Mouse (Mus musculus) retina, postnatal 7 days (tissue): ENCODE measurements at regions not wholly inside any gene's neighbourhood (a gene's known extent, or its start where the extent isn't known, plus 50 kb on each side); places are given as distances from the start of the nearest gene placed in this dataset.

ENCODE experiments used
- DNase-seq: peaks from one replicate; pipeline ENCODE4 v3.0.0-alpha.2; 2012; ENCODE audit warnings: low read depth, low spot score

DNA sequence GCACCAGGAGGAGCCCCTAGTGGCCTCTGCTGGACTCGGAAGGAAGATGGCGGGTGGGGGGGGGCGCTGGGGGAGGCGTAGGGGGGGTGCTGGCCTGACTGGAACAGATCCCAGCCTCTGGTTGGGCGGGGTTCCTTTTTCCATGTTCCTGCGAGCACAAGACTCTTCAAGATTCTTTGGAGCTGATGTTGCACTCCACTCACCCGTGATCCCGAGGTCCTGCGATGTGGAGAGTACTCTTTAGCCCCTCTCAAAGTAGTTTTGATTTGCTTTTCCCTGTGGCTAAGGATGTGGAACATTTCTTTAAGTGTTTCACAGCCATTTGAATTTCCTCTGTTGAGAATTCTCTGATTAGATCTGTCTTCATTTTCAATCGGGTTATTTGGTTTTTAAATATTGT, 269.8 kb upstream of the 2610301B20Rik start:
- DNase-seq, result no peak

DNA sequence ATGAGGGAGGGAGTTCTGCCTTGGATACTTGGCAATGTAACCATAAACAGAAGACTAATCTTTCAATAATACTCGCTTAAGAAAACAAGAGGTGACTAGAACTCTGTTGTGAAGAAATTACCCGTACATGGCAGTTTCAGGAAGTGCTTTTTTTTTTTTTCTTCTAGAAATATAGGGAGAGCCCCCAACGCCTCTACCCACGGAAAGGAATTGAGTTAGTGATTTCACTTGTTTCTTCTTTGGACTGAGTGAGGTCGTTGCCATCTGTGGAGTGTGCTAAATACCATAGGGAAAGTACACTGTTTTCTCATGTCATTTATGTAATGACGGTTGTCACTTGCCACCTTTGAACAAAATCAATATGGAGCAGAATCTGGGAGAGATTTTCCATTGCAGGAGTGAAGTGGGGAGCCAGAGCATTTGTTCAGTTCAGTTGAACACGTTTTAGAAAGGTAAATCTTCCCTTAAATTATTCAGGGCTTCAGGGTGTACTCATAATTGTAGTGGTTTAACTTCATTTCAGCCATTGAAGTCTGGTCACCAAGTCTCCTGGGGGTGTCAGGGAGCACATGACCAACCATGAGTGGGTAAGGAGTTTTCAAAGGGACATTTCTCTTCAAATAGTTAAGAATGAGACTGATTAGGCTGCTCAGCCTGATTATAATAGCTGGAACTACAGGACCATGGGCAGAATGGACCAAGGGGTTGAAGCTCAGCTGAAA, 266.3 kb upstream of the 2610301B20Rik start:
- no peak for DNase-seq

DNA sequence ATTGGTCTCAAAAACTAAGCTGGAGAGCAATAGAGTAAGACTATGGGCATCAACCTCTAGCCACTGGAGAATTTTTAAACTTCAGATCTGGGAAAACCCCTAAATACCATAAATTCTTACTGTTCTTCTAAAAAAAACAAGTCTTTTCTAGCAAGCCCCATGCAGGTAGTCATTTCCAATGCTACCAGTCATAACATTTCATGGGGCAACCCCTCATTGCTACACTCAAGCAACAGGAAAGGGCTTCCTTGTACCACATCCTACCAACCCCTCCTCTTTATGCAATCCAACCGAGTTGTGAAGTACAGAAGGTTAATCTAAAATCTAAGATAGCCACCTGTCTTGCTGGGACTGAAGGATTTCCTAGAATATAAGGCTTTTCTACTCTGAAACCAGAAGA, 263.5 kb upstream of the 2610301B20Rik start:
- no peak for DNase-seq
